Comparison of ENCODE assay signal across 9 mouse cellular contexts in the genomic region with DNA sequence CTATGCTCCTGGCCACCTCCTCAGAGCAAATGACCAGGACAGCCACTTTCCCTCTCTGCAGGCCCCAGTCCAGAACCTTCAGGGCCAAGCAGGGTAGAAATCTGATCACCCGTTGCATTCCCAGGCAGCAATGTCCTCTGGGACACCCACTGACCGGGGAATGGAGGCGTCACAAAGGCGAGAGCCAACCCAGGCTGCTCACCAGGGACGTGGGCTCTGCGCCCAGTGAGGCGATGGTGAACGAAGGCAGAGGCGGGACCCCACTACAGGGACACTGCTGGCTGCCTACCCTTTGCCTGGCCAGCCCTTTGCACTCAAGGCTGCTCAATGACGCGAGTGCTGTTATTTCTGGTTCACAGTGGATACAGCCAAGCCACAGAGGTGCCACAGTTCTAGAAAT. TPM values are rescaled to one million over a fixed set of nuclear protein-coding genes. Genes with fewer than 3 reads are reported as not detected.
DNase-seq lines count a peak whose midpoint lies in the region.
"Had no signal": no experiment of that assay in that cellular context is flagged by ENCODE, and none has a peak within 500 bp of the region (broad histone marks: within the 10 kb centered on the region; RNA-seq: fewer than 3 reads in every experiment).

No protein-coding gene starts in this region.

- peak; percentile 67 for DNase-seq in ovary, adult 18-20 months (ENCODE audit: low spot score)
- DNase-seq in ovary, postnatal 14 days (ENCODE audit: low spot score), result no peak
- DNase-seq in gastrocnemius, postnatal 25 days, result peak; percentile 80
- DNase-seq in kidney, adult 8-10 months, result peak; percentile 26 to 56
- DNase-seq in skeletal muscle tissue, adult 2 months (ENCODE audit: low read depth, low spot score), result peak; percentile 59
- DNase-seq in right cerebral cortex, adult 18-20 months, result no peak
- DNase-seq in embryo, embryonic 10 days (ENCODE audit: low spot score), result no peak
- no peak for DNase-seq in spleen, postnatal 4 days (ENCODE audit: low spot score in 2 of 2)
- DNase-seq: cerebellum, adult 11 months had no signal

RNA-seq across cellular contexts. Expression of a gene that starts 13.3 kb away (rescaled TPM):
- 1 to 10 TPM; 1.2 to 1.3 TPM for total RNA-seq in gastrocnemius, postnatal 25 days (2021)

Comparison
In these comparisons a context has a peak if more than half of its experiments do, and no peak if none do; other contexts are left out.
1. DNase-seq: peak in ovary, adult 18-20 months (single experiment), gastrocnemius, postnatal 25 days (single experiment), kidney, adult 8-10 months (2 of 2) and skeletal muscle tissue, adult 2 months (single experiment); none in ovary, postnatal 14 days (single experiment), right cerebral cortex, adult 18-20 months (single experiment), embryo, embryonic 10 days (single experiment) and spleen, postnatal 4 days (0 of 2).